Mouse (Mus musculus): ENCODE measurements around the gene Paqr4. TPM values are rescaled to one million over a fixed set of nuclear protein-coding genes. Genes with fewer than 3 reads are reported as not detected.
"Not testable (repeated sequence)": the region's sequence is repeated elsewhere in the genome, so short reads cannot be mapped to it uniquely, and the experiment has no call there.

Gene Paqr4
- polyA plus RNA-seq, 1 experiment = 2.2 TPM

- Histone ChIP-seq H3K27me3 (ENCODE audit: control insufficient read depth) (peaks cover 8% of the 10 kb centered on the region), H3K4me3 (replicated peaks) (no peak overlapping the region), H3K36me3 (ENCODE audit: control insufficient read depth) (no peaks in the 10 kb centered on the region), H3K4me1 (ENCODE audit: control insufficient read depth) (peaks cover 18% of the 10 kb centered on the region), H3K9me3 (ENCODE audit: control insufficient read depth, low read length) (no peaks in the 10 kb centered on the region)
- no peak for TF ChIP-seq GATA1 (IDR thresholded peaks at IDR 0.05; ENCODE audit: low read length)
- TF ChIP-seq TAL1 (IDR thresholded peaks at IDR 0.05; ENCODE audit: low read length) = no peak
Measured at GRCm38 (mm10) chr17:23774090-23774489, 33.4 kb upstream of the Paqr4 start.

- Histone ChIP-seq H3K27me3 (ENCODE audit: control insufficient read depth) (peaks cover 8% of the 10 kb centered on the region), H3K9me3 (ENCODE audit: control insufficient read depth, low read length) (no peaks in the 10 kb centered on the region), H3K4me1 (ENCODE audit: control insufficient read depth) (peaks cover 18% of the 10 kb centered on the region), H3K4me3 (replicated peaks) (no peak overlapping the region), H3K36me3 (ENCODE audit: control insufficient read depth) (no peaks in the 10 kb centered on the region)
- TF ChIP-seq TAL1 (IDR thresholded peaks at IDR 0.05; ENCODE audit: low read length) = no peak
- TF ChIP-seq GATA1 (IDR thresholded peaks at IDR 0.05; ENCODE audit: low read length) = no peak
Measured at GRCm38 (mm10) chr17:23773676-23774075, 33.0 kb upstream of the Paqr4 start.

- H3K27me3 ChIP-seq (ENCODE audit: control insufficient read depth); H3K36me3 ChIP-seq (ENCODE audit: control insufficient read depth): not testable (repeated sequence)
Measured at GRCm38 (mm10) chr17:23772219-23772556, 31.5 kb upstream of the Paqr4 start.

GRCm38 (mm10) chr17:23771284-23772218 is 30.9 kb upstream of the Paqr4 start, which contains the start of gene Flywch1:
Flywch1 (minus strand) TSS chr17:23771602.
- Histone ChIP-seq H3K9me3 (ENCODE audit: control insufficient read depth, low read length) (no peaks in the 10 kb centered on the region), H3K27me3 (ENCODE audit: control insufficient read depth) (peaks cover 8% of the 10 kb centered on the region), H3K36me3 (ENCODE audit: control insufficient read depth) (no peaks in the 10 kb centered on the region), H3K4me3 (replicated peaks) (peak within 1 kb of the TSS; percentile 94), H3K4me1 (ENCODE audit: control insufficient read depth) (peaks cover 18% of the 10 kb centered on the region)
- no peak for TF ChIP-seq TAL1 (IDR thresholded peaks at IDR 0.05; ENCODE audit: low read length)
- TF ChIP-seq GATA1 (IDR thresholded peaks at IDR 0.05; ENCODE audit: low read length) = no peak

More at GRCm38 (mm10) chr17:23772219-23772556, 31.5 kb upstream of the Paqr4 start:
- H3K4me3 ChIP-seq (replicated peaks); H3K9me3 ChIP-seq (ENCODE audit: control insufficient read depth, low read length): not testable (repeated sequence)
- peaks cover 18% of the 10 kb centered on the region for H3K4me1 ChIP-seq (ENCODE audit: control insufficient read depth)

- H3K27me3 ChIP-seq (ENCODE audit: control insufficient read depth) = peaks cover 8% of the 10 kb centered on the region
- peak overlapping the region; percentile 94 for H3K4me3 ChIP-seq (replicated peaks)
- H3K36me3 ChIP-seq (ENCODE audit: control insufficient read depth) = no peaks in the 10 kb centered on the region
- H3K9me3 ChIP-seq (ENCODE audit: control insufficient read depth, low read length) = no peaks in the 10 kb centered on the region
- no peak for TF ChIP-seq TAL1 (IDR thresholded peaks at IDR 0.05; ENCODE audit: low read length)
- TF ChIP-seq GATA1 (IDR thresholded peaks at IDR 0.05; ENCODE audit: low read length) = no peak
- peaks cover 18% of the 10 kb centered on the region for H3K4me1 ChIP-seq (ENCODE audit: control insufficient read depth)
Measured at GRCm38 (mm10) chr17:23770896-23771283, 30.2 kb upstream of the Paqr4 start.

- TF ChIP-seq GATA1 (IDR thresholded peaks at IDR 0.05; ENCODE audit: low read length) (no peak), TAL1 (IDR thresholded peaks at IDR 0.05; ENCODE audit: low read length) (no peak)
- Histone ChIP-seq H3K27me3 (ENCODE audit: control insufficient read depth) (peaks cover 8% of the 10 kb centered on the region), H3K36me3 (ENCODE audit: control insufficient read depth) (no peaks in the 10 kb centered on the region), H3K9me3 (ENCODE audit: control insufficient read depth, low read length) (no peaks in the 10 kb centered on the region), H3K4me3 (replicated peaks) (peak overlapping the region; percentile 94), H3K4me1 (ENCODE audit: control insufficient read depth) (peaks cover 18% of the 10 kb centered on the region)
Measured at GRCm38 (mm10) chr17:23770493-23770892, 29.8 kb upstream of the Paqr4 start.

GRCm38 (mm10) chr17:23762976-23763375 is 22.3 kb upstream of the Paqr4 start:
- Histone ChIP-seq H3K36me3 (ENCODE audit: control insufficient read depth) (peaks cover 6% of the 10 kb centered on the region), H3K9me3 (ENCODE audit: control insufficient read depth, low read length) (peaks cover 2% of the 10 kb centered on the region; the same call in 1 of the 2 replicates), H3K4me3 (replicated peaks) (no peak overlapping the region), H3K27me3 (ENCODE audit: control insufficient read depth) (no peaks in the 10 kb centered on the region), H3K4me1 (ENCODE audit: control insufficient read depth) (no peaks in the 10 kb centered on the region)
- TF ChIP-seq GATA1 (IDR thresholded peaks at IDR 0.05; ENCODE audit: low read length) (no peak), TAL1 (IDR thresholded peaks at IDR 0.05; ENCODE audit: low read length) (no peak)

GRCm38 (mm10) chr17:23761155-23761554 is 20.5 kb upstream of the Paqr4 start:
- Histone ChIP-seq H3K4me1 (ENCODE audit: control insufficient read depth) (no peaks in the 10 kb centered on the region), H3K9me3 (ENCODE audit: control insufficient read depth, low read length) (peaks cover 2% of the 10 kb centered on the region; the same call in 1 of the 2 replicates), H3K4me3 (replicated peaks) (no peak overlapping the region), H3K36me3 (ENCODE audit: control insufficient read depth) (peaks cover 10% of the 10 kb centered on the region), H3K27me3 (ENCODE audit: control insufficient read depth) (no peaks in the 10 kb centered on the region)
- TF ChIP-seq GATA1 (IDR thresholded peaks at IDR 0.05; ENCODE audit: low read length) = no peak
- no peak for TF ChIP-seq TAL1 (IDR thresholded peaks at IDR 0.05; ENCODE audit: low read length)

GRCm38 (mm10) chr17:23760231-23760630 is 19.6 kb upstream of the Paqr4 start:
- no peak for TF ChIP-seq GATA1 (IDR thresholded peaks at IDR 0.05; ENCODE audit: low read length)
- no peak for TF ChIP-seq TAL1 (IDR thresholded peaks at IDR 0.05; ENCODE audit: low read length)
- Histone ChIP-seq H3K4me3 (replicated peaks) (no peak overlapping the region), H3K36me3 (ENCODE audit: control insufficient read depth) (peaks cover 12% of the 10 kb centered on the region), H3K4me1 (ENCODE audit: control insufficient read depth) (no peaks in the 10 kb centered on the region), H3K9me3 (ENCODE audit: control insufficient read depth, low read length) (peaks cover 2% of the 10 kb centered on the region; the same call in 1 of the 2 replicates), H3K27me3 (ENCODE audit: control insufficient read depth) (no peaks in the 10 kb centered on the region)
